Mouse (Mus musculus): ENCODE measurements around the gene Myof.

The Myof gene

DNA sequence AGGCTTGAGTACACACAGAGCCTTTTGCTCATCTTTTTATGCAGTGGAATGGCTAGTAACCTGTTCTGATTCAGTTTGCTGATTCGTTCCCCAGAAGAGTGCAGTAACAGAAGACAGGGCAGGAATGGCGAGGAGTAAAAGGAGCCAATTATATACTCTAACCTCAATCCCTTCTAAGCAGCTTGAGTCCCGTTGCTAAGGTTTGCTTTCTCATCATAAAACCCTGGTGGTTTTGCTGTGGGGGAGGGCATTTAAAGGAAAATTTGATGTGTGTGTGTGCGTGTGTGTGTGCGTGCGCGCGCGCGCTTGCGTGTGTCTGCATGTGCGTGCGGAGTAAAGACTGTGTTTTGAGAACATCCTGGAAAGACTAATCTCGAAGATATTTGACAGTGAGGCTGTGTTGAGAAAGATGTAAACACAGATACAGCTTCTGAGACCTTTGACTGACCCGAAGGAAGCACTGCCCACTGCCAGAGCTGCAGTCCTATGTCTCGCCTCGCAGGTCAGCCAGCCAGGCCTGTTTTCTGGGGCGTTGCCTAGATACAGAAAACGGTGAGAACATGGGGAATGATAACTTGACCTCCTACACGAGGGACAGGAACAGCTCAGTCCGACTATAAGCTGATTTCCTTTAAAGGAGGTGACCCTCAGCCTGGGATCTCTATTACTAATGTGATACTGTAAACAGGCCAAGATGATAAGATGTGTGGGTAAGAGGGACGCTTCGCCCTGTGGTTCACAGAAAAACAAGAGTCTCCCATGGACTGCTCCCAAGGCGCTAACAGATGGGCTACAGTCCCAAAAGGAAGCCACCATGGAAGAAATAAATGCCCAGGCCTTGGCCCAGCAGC is 39.5 kb downstream of the Myof start:
- peak; percentile 63 for DNase-seq (ENCODE audit: inconsistent ontology term)

DNA sequence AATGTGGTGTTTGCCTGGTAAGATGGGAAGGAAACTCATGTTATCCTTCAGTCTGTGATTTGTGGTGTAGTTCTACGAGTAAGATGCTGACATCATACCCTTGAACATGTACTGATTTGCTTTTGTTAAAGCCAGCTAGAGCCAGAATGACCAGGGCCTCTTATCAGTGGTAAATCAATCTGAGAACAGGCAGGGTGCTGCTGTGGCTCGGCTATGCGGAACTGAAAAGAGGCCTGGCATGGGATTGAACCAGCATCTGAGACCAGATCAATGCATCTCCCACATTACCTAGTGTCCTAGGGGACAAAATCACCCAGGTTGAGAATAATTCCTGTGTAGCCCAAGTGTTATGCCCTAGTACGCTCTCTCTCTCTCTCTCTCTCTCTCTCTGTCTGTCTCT is 40.6 kb downstream of the Myof start:
- no peak for DNase-seq (ENCODE audit: inconsistent ontology term)

DNA sequence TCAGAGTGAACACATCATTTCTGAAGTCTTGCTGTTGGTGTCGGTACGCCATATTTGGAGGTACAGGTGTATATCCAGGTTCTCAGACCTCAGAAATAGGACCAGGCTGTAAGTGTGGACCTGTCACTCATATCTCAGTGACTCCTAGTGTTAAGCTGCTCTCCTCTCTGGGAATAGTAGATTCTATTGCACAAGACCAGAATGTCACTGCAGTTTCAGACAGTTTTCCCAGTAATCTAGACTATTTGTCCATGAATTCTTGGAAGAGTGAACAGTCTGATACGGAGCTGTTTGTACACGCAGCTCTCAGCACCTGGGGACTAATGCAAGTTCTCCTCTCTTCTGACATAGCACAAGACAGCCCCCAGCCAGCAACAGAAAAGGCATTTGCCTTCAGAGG is 42.4 kb downstream of the Myof start:
- DNase-seq (ENCODE audit: inconsistent ontology term) = no peak

DNA sequence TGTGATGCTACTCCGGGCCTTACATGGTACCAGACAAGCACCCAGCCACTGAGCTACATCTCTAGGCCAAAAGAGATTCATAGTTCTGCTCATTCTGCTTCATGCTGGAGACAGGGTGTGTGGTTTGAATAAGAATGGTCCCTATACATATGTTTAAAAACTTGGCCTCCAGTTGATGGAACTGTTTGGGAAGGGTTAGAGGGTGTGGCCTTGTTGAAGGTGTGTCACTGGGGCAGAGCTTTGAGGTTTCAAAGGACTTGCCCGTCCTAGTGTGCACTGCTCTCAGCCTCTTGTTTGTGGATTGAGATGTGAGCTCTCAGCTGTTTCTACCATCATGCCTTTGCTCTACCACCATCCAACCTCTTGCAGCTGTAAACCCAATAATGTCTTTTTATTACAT is 43.4 kb downstream of the Myof start:
- no peak for DNase-seq (ENCODE audit: inconsistent ontology term)

DNA sequence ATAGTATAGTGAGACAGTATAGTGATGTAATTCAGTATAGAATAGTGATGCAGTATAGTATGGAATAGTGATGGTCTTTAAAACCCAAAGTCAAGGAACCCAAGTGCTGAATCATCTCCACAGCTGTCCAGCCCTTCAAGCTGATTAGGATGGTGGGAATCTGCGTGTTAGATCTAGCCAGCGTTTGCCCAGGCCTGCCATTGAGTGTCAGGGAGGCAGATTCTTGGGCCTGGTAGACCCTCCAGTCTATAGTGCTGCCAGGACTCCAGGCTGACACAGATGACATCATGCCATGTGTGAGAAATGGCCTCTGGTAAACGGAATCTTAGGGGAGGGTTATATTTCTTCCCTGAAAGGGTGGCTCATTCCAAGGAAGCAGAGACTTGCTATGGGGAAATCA is 49.1 kb downstream of the Myof start:
- DNase-seq (ENCODE audit: inconsistent ontology term) = no peak

DNA sequence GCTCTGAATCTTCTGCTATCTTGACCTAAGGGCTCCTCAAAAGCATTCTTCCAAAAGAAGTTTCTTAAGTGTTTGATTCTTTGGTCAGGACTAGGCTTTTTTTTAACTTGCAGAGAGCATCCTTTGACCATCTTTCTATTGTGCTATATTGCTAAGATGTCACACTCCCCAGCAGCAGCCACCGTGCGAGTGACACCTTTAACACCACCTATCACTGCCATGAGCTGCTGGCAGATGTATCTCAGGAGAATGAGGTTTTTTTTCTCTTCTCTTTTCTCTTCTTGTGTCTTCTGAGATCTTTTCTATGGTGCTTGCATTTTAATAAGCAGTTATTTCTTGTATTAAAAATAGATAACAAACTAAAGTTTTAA is 51.2 kb downstream of the Myof start:
- no peak for DNase-seq (ENCODE audit: inconsistent ontology term)

DNA sequence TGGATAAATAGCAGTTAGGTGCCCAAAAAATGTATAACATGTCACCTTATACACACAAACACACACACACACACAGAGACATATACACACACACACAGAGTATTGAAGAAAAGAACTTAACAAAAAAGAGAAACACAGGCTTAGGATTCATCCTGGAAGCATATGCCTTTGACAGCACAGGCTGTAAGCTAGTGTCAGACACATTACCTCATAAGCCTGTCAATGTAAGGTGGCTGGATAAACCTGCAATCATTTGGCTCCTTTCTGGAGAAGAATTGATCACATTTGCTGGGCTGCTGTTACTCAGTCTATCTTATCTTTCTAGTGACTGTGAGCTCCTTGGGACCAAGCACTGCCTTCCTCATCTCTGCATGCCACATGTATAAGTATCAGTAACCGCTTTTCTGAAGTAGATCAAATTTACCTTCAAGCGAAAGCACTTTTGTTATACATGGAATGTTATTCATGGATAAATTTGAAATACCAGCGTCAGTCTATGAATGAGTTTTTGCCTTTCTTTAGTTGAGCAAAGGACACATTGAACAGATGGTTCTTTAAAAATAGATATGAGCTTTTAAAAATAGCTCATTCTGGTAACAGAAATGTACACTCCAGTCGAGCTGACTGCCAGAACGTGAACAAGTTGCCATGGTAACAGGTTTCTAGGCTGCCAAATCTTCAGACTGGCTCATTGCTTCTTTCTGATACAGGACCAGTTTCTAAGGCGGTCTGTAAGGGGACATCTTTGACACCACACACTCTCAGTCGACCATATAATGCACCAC is 51.8 kb downstream of the Myof start:
- DNase-seq (ENCODE audit: inconsistent ontology term) = no peak

DNA sequence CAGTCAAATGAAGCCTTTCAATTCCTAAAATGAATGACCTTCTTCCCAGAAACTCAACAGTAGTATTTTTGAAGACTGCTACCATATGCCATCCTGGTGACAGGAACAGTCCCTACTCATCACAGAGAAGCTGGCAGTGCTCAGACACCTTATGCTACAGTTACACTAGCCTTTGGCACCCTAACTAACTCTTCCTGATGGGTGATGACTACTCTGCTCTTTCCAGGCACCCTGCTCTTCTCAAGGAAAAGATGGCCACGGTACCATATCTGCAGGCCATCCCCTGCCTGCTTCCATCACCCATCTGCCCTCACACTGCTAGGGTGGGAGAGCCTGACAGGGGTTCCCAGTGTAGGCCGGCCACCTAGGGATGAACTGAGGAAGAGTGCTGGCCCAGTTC is 53.4 kb downstream of the Myof start:
- no peak for DNase-seq (ENCODE audit: inconsistent ontology term)

DNA sequence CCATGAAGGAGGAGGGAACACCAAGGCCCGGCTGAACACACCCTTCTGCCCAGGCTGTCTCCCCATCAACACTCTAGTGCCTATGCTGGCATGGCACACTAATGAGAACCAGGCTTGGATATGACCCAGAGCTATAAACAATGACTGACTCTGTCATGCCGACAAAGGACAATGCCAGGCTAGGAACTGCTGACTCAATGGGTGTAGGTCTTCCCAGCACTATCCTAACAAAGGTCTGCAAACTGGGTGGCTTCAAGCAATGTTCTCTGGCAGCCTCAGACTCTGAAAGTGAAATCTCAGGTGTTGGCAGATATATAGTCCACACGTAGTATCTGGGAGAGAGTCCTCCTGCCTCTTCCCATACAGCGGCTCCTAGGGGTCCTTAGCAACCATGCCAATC is 55.2 kb downstream of the Myof start:
- peak; percentile 89 for DNase-seq (ENCODE audit: inconsistent ontology term)

DNA sequence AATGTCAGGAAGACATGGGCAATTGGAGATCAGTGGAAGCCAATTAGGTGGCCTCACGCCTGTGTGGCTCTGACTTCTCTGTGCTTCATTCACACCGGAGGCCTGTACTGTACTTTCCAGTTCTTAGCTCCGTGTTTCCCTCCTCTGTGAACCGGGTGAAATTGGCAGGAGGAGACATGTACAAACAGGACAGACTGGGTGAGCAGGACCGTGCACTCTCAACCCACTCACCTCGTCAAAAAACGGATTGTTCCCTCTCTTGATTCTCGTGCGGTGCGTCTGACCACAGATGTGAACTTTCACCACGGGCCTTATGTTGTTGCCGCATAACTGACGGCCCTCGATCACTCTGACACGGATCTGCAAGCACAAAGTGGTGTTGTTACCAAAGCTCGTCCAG is 57.6 kb downstream of the Myof start:
- no peak for DNase-seq (ENCODE audit: inconsistent ontology term)

DNA sequence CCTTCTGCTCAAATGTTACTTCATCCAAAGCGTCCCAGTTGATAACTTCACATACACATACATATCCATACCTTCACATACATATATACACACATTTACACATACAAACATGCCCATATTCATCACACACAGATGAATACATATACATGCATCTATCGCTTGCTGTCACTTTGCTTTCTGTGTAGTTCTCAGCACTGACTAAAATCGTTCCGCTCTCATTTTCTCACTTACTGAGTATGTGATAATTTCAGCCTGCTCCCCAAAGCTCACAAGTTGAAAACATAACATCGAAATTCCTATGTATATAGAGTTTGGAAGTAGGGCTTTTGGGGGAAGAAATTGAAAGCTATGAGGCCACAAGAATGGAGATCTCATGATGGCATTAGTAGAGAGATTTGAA is 67.4 kb downstream of the Myof start:
- no peak for DNase-seq (ENCODE audit: inconsistent ontology term)

DNA sequence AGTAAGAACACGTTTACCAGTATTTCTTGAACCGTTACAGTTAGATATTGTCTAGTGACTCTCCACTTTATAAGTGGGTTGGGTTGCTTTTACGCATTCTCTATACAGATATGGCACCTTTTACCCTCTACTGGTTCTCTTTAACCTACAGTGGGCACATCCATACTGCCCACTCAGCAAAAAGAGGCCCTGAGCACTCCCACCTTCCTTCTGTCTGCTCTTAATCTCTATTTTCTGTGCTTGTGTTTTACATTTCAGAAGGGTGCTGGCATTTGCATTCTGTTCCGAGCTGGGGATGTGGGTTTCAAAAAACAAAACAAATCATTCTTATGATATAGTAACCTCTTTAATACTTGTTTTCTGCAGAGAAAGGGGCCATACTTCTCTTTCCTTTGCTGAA is 72.8 kb downstream of the Myof start:
- DNase-seq (ENCODE audit: inconsistent ontology term) = no peak

DNA sequence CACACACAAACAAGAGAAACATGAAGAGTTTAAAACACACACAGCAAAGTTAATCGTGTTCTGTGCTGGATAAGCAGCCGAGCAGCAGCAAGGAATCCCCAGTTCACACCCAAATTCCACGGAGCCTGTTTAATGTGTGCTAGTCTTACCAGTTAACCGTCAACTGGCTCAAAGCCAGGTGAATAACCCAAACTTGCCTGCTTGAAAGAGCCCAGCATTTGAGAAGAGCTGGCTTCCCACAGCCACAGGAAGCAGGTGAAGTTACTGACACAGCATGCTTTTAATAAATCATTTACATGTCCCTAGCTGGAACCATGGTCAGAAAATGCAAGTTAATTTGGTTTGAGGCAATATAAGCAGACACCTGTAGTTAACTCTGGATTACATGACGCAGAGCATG is 73.4 kb downstream of the Myof start:
- DNase-seq (ENCODE audit: inconsistent ontology term) = peak; percentile 19

DNA sequence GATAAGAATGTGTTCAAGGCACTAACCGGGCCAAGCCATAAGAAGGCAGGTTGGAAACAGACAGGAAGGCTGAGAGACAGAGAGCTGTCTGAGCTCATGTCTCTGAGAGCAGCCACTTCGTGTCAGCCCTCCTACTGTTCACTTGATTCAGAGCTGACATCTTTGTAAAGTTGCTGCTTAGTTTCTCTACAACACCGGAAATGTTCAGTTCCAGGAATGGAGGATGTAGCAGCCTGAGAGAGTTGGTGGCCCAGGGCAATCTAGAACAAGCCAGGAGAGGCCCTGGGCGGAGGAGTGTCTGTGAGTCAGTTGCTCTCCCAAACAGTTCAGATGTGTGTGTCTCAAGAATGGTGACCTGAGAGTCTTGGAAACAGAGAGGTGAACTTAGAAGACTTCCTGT is 77.5 kb downstream of the Myof start:
- no peak for DNase-seq (ENCODE audit: inconsistent ontology term)

DNA sequence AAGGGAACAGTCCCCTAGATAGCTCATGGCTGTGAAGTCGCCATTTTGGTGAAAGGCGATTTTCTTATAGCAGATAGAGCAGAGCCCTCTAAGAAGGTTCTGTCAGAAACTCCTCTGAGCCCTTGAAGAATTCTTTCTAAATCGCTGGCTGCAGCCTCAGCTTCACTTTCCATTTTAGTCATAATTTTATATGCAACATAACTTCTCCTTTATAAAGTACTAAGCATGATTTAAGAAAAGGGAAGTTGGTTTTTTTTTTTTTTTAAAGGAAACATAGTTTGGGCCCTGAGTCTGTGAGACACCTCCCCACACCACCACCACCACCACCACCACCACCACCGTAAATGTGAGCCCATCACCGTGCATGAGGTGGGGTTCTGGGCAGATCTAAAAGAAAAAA is 80.0 kb downstream of the Myof start:
- DNase-seq (ENCODE audit: inconsistent ontology term) = no peak

DNA sequence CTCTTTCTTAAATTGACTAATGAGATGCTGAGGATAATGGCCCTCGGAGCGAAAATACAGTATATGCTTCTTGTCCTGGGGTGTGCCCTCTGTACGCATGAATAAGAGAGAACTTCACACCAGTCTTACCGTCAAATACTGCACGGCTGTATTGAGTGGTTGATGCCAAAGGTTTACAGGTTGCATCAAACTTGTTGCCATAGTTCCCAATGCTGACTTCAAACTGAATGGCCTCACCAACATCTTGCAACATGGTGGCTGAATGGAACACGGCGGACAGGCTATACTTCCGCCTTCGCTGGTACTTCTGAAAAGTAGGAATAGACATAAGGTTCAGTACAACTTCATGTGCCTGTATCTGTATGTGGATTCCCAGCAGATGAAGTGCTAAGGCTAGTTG is 82.6 kb downstream of the Myof start:
- no peak for DNase-seq (ENCODE audit: inconsistent ontology term)

DNA sequence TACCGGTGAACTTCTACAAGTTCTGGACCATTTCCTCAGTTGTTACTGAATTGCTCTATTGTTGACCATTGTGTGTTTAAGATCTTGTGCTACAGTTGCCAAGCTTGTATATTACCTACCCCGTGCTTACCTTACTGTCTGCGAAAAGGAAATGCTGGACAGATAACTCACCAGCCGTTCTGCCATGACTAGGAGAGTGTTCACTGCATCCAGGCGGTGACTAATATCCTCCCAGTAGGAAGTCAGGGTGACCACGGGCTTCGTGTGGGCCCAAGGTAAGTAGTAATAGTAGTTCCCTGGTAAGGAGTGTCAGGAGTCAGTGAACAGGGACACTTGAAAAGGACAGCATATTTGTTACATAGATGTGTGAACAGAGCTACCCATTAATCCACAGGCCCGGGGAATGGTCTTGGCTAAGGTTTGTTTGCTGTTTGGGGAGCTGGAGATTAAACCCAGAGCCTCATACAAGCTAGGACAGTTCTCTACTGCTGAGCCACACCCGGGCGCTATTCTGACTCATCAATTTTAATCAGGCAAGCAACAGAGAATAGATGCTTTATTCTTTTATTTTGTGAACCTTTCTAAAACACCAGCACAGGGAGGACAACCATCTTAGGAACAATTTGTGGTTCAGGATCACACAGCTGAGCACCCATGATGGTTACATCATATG is 83.7 kb downstream of the Myof start:
- peak; percentile 67 for DNase-seq (ENCODE audit: inconsistent ontology term)

DNA sequence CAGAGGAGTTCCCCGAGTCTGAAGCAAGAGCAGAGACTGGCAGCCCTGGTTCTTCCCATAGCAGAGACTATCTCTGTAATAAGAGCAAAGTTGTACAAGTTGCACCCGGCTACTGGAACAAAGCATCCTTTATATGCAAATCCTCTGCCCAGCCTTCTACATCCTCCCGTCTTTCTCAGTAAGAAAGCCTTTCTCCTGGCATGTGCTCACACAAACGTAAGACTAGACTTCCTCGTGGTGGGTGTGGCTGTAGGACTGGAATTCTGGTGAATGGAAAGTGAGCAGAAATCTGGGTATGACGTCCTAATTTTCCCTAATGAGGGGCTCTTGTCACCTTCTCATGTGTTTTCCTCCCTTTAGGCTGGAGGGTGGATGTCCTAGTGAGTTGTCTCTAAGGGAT is 84.3 kb downstream of the Myof start:
- peak; percentile 17 for DNase-seq (ENCODE audit: inconsistent ontology term)

DNA sequence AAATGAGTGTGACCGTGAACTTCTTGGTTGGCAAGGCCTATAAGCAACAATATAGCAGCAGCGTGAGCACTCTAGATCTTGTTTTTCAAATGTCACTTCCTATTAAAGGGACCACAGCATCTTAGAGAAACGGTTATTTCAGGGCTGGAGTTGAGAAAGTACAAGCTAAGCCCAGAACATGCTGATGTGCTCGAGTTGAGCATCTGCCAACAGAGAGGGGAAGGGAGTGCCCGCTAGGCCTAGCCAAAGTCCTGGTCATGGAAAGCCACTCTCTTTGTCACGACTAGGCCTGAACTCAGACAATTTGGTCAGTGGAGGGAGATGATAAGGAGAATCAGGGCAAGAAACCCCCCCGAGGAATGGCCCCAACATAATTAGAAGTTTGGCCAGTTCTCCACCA is 86.1 kb downstream of the Myof start:
- DNase-seq (ENCODE audit: inconsistent ontology term) = peak; percentile 6

DNA sequence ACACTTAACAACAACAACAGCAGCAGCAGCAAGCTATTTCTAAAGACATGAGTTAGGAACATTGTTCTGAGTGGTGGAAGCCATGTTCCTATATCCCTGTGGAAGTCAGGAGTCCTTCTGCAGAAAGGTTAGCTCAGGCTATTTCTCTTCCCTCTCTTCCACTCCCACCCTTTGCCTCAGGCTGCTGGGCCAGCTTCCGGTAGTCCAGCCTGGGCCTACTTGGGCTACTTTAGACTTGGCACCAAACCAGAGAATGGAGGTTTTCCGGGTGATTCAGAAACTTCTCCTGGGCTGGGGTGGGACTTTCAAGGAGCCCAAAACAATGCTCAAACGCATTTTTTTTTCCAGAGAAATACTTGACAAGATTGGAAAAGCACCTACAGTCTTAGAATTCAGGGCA is 87.4 kb downstream of the Myof start:
- peak; percentile 47 for DNase-seq (ENCODE audit: inconsistent ontology term)

DNA sequence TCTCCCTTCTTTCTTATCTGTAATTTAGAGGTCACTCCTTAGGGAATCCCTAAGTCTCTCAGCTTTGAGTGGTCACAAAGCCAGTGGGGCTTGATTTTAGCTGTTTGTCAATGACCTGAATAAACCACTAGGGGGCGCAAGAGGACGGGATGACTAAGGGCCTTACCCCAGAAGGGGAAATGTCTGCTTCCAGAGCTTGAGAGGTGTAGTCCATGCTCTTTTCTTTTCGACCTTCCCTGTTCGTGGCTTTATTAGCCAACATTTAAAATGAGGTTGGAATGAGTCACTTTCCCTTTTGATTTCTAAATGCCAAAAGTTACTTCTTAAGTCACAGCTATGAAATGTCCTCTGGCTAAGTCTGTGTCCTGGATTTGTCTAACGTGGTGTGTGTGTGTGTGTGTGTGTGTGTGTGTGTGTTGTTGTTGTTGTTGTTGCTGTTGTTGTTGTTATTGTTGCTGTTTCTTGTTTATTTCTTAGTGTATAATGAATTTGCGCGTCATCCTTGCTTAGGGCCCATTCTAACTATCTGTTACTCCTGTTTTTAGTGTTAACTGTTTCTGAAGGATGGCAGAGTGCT is 87.9 kb downstream of the Myof start:
- peak; percentile 80 for DNase-seq (ENCODE audit: inconsistent ontology term)

DNA sequence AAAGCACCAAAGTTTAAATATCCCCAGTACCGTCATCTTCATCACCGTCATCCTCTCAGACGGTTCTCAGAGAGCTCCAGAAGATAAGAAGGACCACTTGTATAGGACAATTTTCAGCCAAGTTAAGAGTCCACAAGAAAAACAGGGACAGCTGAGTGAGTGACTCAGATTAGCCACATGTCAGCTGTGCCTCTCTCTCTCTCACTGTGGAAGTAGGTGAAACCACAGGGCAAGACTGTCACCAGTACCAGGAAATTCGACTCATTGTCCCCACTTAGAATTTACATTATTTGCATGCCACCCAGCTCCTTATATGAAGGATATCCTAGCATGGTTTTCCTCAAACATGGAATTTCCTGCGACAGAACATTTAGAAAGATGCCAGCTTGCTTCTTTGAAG is 88.6 kb downstream of the Myof start:
- peak; percentile 21 for DNase-seq (ENCODE audit: inconsistent ontology term)

Data from Muller cell, postnatal 12 days (primary cell).